Mouse (Mus musculus) kidney, adult 9 months (tissue): ENCODE measurements around the gene Uqcr11.
A peak's percentile ranks its signal among the peaks of the same experiment; 100 is the strongest.

Source experiments
- DNase-seq: peaks from one replicate; pipeline ENCODE4 v3.0.0; 2022

Uqcr11 gene

DNA sequence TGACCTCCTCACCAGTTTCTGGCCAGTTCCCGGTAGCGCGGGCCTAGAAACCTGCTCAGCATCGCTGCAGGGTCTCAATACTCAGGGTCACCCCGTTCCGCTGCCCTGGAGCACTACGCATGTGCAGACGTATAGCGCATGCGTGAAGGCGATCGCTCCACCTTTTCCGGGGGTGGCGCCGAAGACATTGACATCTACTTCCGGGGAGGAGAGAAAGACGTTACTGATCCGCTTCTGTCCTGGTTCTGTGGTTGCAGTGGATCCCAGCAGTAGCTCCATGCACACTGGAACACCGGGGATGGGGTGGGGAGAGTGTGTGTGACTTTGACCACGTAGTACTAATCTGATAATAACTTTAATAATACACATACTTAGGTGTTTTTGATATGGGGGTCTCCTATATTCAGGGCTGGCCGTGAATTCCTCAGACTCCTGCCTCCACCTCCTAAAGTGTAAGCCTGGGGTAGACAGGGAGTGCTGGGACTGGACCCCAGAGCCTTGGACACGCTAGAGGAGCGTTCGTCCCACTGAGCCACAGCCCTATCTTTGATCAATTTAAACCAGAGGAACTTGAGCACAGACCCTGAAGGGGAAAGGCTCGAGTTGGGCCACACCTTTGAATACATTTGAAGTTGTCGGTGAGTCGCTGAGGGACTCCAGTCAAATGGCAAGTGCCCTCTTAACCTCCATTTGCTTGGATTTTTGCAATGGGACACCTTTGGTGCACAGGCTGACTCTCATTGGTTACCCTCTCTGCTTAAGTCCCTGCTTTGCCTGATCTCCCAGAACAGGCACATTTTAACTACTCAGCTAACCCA, at the start of gene Uqcr11:
Gene Uqcr11 (minus strand): TSS at position 147 of the 818 bp plus-strand sequence.
- peak; percentile 97 for DNase-seq

GRCm38 (mm10) chr10:80455697-80456096, 49.1 kb upstream of the Uqcr11 start:
- no peak for DNase-seq

DNA sequence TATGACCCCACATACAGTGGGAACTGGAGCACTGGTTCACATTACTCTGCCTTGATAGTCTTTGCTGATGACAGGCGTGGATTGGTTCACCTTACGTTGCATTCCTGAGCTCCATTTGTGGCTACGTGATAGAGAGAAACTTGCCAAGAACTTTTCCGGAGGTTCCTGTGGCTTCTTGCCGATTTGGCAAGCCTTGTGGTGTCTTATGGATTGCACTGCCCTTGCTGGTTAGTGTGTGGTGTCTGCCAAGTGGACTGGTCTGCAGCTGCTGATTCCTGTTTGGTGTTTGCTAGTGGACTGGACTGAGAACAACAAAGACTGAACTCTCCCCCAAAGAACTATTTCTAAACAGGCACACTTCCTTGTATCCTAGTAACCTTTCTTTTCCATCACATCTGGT, 48.2 kb upstream of the Uqcr11 start:
- no peak for DNase-seq

GRCm38 (mm10) chr10:80453601-80454000, 47.0 kb upstream of the Uqcr11 start:
- no peak for DNase-seq

DNA sequence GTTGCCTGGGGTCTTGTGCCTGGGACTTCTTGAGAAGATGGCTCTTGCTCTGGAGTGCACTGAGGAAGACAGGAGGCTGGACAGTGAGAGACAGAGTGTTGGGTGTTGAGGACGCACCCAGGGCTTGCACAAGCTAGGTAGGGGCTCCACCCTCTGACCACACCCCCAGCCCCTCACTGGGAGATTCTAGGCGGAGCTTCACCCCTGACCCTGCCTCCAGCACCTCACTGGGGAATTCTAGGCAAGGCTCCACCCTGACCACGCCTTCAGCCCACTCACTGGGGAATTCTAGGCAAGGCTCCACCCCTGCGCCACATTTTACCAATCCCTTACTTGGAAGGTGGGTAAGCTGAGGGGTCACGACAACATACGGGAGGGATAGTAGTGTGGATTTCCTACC, 44.0 kb upstream of the Uqcr11 start:
- no peak for DNase-seq

DNA sequence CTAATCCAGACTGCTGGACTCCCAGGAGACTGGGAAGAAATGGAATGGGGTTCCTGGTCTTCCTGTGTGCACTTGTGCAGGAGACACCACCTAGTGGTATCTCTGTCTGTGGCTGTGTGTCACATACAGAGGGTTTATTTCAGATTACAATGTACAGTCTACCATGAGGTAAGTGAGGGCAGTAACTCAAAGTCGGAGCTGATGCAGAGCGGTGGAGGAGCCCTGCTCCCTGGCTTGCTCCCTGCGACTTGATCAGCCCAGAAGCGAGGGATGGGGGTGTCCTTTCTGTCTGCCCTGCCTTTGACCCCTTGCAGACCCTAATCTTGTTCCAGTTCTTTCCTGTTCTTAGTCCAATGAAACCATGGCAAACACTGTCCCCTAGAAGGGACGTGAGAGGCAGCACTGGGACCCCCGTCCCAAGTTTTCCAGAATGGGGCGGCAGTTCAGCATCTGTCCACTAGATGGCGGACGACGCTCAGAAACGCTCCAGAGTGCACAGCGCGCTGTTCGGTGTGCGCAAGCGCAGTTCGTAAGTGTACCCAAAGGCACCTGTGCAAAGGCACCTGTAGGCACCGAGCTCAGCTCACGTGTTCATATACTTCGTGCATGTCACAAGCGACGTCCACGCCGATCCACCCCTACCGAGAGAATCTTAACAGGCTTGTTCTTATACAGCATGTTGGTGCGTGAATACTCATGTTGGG, 39.4 kb upstream of the Uqcr11 start:
- peak; percentile 86 for DNase-seq

- no peak for DNase-seq
Measured at GRCm38 (mm10) chr10:80445052-80445451, 38.4 kb upstream of the Uqcr11 start.

GRCm38 (mm10) chr10:80444339-80445045, 37.9 kb upstream of the Uqcr11 start:
- no peak for DNase-seq

DNA sequence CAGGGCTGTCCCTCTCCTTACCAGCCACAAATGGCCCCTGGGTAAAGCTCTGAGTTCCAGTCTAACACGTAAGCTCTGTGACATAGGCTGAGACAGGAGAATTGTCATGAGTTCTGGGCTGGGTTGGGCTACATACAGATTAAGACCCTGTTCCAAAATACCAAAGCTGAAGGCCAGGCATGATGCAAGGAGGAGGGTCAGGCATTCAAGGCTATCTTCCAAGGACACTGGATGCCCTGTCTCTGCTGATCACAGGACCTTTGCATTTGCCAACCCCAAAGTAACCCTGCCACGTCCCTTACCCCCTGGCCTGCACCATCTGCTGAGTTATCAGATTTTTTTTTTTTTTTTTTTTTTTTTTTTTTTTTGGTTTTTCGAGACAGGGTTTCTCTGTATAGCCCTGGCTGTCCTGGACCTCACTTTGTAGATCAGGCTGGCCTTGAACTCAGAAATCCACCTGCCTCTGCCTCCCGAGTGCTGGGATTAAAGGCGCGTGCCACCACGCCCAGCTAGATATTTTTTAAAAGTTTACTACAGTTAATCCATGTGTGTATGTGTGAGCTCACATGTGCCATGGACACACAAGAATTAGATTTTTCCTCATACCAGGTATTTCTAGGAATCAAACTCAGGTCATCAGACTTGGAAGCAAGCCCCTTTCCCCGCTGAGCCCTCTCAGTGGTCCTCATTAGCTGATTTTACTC, 37.1 kb upstream of the Uqcr11 start:
- no peak for DNase-seq

- no peak for DNase-seq
Measured at GRCm38 (mm10) chr10:80442989-80443388, 36.4 kb upstream of the Uqcr11 start.

DNA sequence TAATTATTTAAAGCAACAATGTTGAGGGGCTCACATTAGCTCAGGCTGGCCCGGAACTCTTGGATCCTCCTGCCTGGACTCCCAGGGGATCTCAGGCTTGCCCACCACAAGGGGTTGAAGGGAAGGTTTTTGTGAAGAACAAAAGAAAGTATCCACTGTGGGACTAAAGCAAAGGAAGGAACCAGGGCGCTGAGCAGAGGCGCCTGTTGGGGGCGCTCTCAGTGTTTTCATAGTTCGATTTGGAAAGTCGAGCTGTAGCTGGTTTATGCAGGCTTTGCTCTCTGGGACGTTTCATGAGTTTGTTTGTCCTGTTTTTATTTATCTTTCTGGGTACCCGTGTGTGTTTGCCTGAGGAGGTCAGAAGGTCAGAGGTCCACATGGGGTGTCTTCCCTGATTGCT, 35.0 kb upstream of the Uqcr11 start:
- no peak for DNase-seq

DNA sequence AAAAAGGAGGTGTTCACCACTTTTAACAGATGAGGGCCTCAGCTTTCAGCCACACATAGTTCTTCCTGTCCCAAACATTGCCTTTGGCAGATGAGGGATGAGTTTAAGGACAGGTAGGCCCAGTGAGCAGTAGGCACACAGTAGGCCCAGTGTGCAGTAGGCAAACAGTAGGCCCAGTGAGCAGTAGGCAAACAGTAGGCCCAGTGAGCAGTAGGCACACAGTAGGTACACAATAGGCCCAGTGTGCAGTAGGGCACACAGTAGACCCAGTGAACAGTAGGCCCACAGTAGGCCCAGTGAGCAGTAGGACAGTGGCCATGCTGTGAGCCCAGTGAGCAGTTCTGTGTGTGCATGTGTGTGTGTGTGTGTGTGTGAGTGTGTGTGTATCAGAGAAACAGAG, 33.4 kb upstream of the Uqcr11 start:
- no peak for DNase-seq

DNA sequence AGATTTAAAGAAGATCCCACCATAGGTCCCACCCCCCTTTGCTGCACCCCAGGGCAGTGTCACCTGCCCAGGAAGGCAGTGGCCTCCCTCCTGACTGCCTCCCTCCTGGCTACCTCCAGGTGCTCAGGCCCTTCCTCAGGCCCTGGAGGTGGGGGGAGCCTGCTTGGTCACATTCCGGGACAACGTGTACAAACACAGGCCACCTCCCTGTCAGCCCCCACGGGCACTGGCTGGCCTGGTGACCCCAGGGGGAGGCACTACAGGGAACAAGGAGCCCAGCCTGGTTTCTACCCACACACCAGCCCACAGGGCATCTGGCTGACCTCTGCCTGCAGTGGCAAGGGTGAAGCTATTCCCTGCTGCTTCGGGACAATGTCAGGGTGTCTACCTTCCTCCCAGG, 31.3 kb upstream of the Uqcr11 start:
- peak; percentile 20 for DNase-seq

GRCm38 (mm10) chr10:80436276-80436675, 29.6 kb upstream of the Uqcr11 start:
- peak; percentile 28 for DNase-seq

- no peak for DNase-seq
Measured at GRCm38 (mm10) chr10:80435764-80436163, 29.1 kb upstream of the Uqcr11 start.

DNA sequence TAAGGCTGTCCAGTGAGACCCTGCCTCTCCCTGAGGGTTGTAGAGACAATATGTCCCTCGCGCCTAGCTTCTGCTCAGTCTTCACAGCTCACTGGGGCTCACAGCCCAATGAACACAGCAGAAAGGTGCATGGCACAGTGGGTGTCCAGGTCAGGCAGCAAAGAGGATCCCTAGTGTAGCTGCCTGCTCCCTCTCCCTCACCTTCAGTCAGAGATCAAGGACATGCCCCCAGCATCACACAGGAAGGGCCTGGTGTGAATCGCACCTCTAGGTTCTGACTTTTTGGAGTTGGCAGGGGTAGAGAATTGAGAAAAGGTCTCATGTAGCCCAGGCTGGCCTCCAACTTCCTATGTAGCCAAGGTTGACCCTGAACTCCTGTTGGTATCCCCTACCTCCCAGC, 28.2 kb upstream of the Uqcr11 start:
- DNase-seq: peak; percentile 21

DNA sequence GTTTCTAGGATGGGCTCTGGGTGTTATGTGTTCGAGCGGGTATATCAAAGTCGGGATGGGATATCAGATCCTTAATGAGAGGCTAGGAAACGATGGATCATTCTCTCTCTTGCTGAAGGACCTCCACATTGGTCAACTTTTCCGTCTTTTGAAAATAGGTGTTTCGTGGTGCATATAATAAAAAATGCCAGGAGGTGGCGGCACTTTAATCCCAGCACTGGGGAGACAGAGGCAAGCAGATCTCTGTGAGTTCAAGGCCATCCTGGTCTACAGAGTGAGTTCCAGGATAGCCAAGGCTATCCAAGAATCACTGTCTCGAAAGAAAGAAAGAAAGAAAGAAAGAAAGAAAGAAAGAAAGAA, 27.6 kb upstream of the Uqcr11 start:
- DNase-seq: no peak

GRCm38 (mm10) chr10:80433513-80434232, 27.0 kb upstream of the Uqcr11 start, which contains the start of gene Tcf3:
Tcf3 (minus strand) TSS chr10:80433647.
- peak; percentile 99 for DNase-seq

DNA sequence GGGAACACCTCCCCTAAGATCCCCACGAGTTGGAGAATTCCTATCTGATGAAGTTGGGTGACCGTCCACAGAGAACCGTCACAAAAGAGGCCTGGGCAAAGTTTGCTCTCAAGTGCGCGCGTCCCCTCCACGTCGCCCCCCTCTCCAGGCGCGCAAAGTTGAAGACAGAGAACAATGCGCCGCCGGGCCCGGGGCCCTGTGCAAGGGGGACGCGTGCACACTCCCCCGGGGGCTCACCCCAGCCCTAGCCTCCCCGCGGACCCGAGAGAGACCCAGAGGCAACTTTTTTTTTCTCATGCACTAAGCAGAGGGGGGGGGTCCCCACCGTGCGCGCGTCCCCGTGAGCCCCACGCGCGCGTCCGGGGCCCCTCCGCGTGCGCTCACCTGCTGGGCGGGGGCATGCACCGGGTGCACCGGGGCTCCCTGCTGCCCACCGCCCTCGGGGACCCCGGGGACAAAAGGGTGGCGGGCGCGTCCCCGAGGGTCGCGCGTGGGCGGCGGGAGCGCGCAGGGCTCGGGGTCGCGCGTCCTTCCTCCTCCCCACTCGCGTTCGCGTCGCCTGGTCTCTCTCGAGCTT, 26.4 kb upstream of the Uqcr11 start:
- DNase-seq: peak; percentile 27

GRCm38 (mm10) chr10:80432387-80432785, 25.8 kb upstream of the Uqcr11 start:
- DNase-seq: no peak

DNA sequence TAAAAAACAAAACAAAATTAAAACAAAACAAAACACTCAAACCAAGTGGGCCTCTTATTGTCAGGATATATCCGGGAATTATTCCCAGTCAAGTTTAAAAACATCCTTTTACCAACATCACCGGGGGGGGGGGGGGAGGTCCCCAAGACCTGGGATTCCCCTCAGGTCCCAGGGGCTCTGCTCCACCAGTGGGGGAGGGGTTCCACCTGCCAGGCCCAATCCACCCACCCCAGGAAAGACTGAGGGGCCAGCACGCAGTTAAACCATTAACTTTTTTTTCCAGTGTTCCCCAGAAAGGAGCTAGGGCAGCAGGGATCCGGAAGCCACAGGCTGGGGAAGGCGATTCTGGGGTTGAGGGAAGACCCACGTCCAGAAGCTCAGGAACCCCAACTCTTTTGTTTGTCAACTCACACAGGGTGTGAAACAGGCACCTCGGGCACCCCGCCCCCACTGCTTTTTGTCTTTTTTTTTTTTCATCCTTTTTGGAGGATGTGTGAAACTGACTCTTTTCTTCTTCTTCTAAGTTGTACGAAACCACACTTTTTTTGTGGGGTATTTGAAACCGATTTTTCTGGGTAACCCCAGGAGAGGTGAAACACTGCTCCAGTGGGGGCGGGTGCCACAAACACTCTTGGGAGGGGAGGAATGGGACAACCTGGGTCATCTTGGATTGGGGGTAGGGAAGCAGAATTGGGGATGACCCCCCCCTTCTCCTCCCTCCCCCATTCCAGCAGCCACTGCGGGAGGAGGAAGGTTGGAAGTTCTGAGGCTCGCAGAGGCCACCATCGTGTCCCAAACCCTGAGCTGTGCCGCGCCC, 25.1 kb upstream of the Uqcr11 start:
- no peak for DNase-seq
